22 mouse cellular contexts compared by ENCODE assay signal in genomic region chr2:70922814-70923213, GRCm38 (mm10).
DNase-seq lines count a peak whose midpoint lies in the region; ATAC-seq and TF ChIP-seq lines count a peak whose summit lies in the region.
"Had no signal": no experiment of that assay in that cellular context is flagged by ENCODE, and none has a peak within 500 bp of the region (broad histone marks: within the 10 kb centered on the region; RNA-seq: fewer than 3 reads in every experiment).

No protein-coding gene starts in this region.

- H3K4me1 ChIP-seq in heart, adult 2 months (ENCODE audit: control insufficient read depth, insufficient read depth, low read length) = peaks cover 2% of the 10 kb centered on the region; the same call in 1 of the 2 replicates
- no peaks in the 10 kb centered on the region for H3K4me1 ChIP-seq in liver, adult 2 months (ENCODE audit: control insufficient read depth, insufficient read depth, low read length)
- H3K4me1 ChIP-seq in liver, embryonic 16.5 days (ENCODE audit: control insufficient read depth, low read depth, low read length) = peaks cover 21% of the 10 kb centered on the region
- no peaks in the 10 kb centered on the region for H3K4me1 ChIP-seq in lung, postnatal 0 days (ENCODE audit: insufficient read depth, low read depth, low read length)
- no peaks in the 10 kb centered on the region for H3K4me1 ChIP-seq in forebrain, embryonic 13.5 days
- H3K4me1 ChIP-seq: limb, embryonic 15.5 days had no signal

- peak; percentile 83 for DNase-seq in heart, adult 11 months
- DNase-seq in heart, adult 2 months = no peak
- DNase-seq in liver, adult 2 months (ENCODE audit: extremely low read depth, low read depth, low spot score) = peak; percentile 64
- peak; percentile 44 for DNase-seq in lung, postnatal 0 days (ENCODE audit: low spot score)
- DNase-seq in cerebellum, adult 9-10 months = no peak
- no peak for DNase-seq in frontal cortex, postnatal 14 days (ENCODE audit: low spot score in 2 of 2)
- DNase-seq: adrenal gland, postnatal 36 days; cerebellum, adult 11-12 months; cerebellum, postnatal 25 days; gastrocnemius, postnatal 36 days; heart, postnatal 36 days; kidney, adult 2 months; kidney, postnatal 25 days; right cerebral cortex, postnatal 14 days had no signal

- no peaks in the 10 kb centered on the region for H3K9me3 ChIP-seq in liver, embryonic 16.5 days (replicated peaks; ENCODE audit: control insufficient read depth, low read length)
- no peaks in the 10 kb centered on the region for H3K9me3 ChIP-seq in lung, postnatal 0 days (ENCODE audit: low read length)
- no peaks in the 10 kb centered on the region for H3K9me3 ChIP-seq in forebrain, embryonic 13.5 days (replicated peaks)
- H3K9me3 ChIP-seq: G1E; heart, embryonic 12.5 days; limb, embryonic 15.5 days; midbrain, embryonic 15.5 days; neural tube, embryonic 15.5 days had no signal

- H3K4me3 ChIP-seq in heart, adult 2 months = no peak overlapping the region
- H3K4me3 ChIP-seq in liver, adult 2 months (ENCODE audit: insufficient read depth, low read depth, low read length) = peak overlapping the region; percentile 31; the same call in 1 of the 2 replicates
- H3K4me3 ChIP-seq in liver, embryonic 16.5 days (ENCODE audit: low read depth, low read length) = no peak overlapping the region
- H3K4me3 ChIP-seq in lung, postnatal 0 days (ENCODE audit: low read depth, low read length) = no peak overlapping the region
- H3K4me3 ChIP-seq in forebrain, embryonic 13.5 days = no peak overlapping the region
- H3K4me3 ChIP-seq: heart, embryonic 12.5 days; limb, embryonic 15.5 days; midbrain, embryonic 15.5 days; neural tube, embryonic 15.5 days had no signal

- no peaks in the 10 kb centered on the region for H3K36me3 ChIP-seq in heart, adult 2 months (ENCODE audit: control insufficient read depth, insufficient read depth, low read length)
- no peaks in the 10 kb centered on the region for H3K36me3 ChIP-seq in liver, adult 2 months (ENCODE audit: control insufficient read depth, insufficient read depth, low read length)
- no peaks in the 10 kb centered on the region for H3K36me3 ChIP-seq in liver, embryonic 16.5 days (ENCODE audit: control insufficient read depth, insufficient read depth)
- no peaks in the 10 kb centered on the region for H3K36me3 ChIP-seq in lung, postnatal 0 days (ENCODE audit: insufficient read depth, low read length)
- H3K36me3 ChIP-seq in forebrain, embryonic 13.5 days (ENCODE audit: poor library complexity, severe bottlenecking) = no peaks in the 10 kb centered on the region
- H3K36me3 ChIP-seq: G1E; heart, embryonic 12.5 days; limb, embryonic 15.5 days; midbrain, embryonic 15.5 days; neural tube, embryonic 15.5 days had no signal

- peak overlapping the region; percentile 33; the same call in 1 of the 2 replicates for H3K4me2 ChIP-seq in liver, embryonic 16.5 days (ENCODE audit: low read depth, low read length)
- peak overlapping the region; percentile 43 for H3K4me2 ChIP-seq in lung, postnatal 0 days (replicated peaks; ENCODE audit: low read depth, low read length)
- no peak overlapping the region for H3K4me2 ChIP-seq in forebrain, embryonic 13.5 days
- H3K4me2 ChIP-seq: heart, embryonic 12.5 days; limb, embryonic 15.5 days; midbrain, embryonic 15.5 days; neural tube, embryonic 15.5 days had no signal

- WGBS in heart, adult 2 months = 66% methylated on average over 6 of the region's 6 CpGs
- WGBS in liver, adult 2 months = 28% methylated on average over 6 of the region's 6 CpGs
- 56% methylated on average over 6 of the region's 6 CpGs for WGBS in liver, embryonic 16.5 days (ENCODE audit: insufficient replicate concordance)
- 56% methylated on average over 6 of the region's 6 CpGs for WGBS in lung, postnatal 0 days
- 74% methylated on average over 6 of the region's 6 CpGs for WGBS in forebrain, embryonic 13.5 days

- no peak for TF ChIP-seq EP300 in heart, adult 2 months (IDR thresholded peaks at IDR 0.05; ENCODE audit: insufficient read depth, low read depth, low read length)
- TF ChIP-seq EP300 in lung, postnatal 0 days (IDR thresholded peaks at IDR 0.05) = no peak

- TF ChIP-seq POLR2A in heart, adult 2 months (IDR thresholded peaks at IDR 0.05; ENCODE audit: insufficient read depth, low read depth, low read length) = no peak
- TF ChIP-seq POLR2A in liver, adult 2 months (IDR thresholded peaks at IDR 0.05; ENCODE audit: extremely low read depth, insufficient read depth, low read length) = no peak

- H3K9ac ChIP-seq in heart, adult 2 months (ENCODE audit: low read depth, low read length) = no peak overlapping the region
- H3K9ac ChIP-seq in liver, adult 2 months (ENCODE audit: low read depth, low read length) = no peak overlapping the region
- no peak overlapping the region for H3K9ac ChIP-seq in liver, embryonic 16.5 days (ENCODE audit: low read depth, low read length)
- no peak overlapping the region for H3K9ac ChIP-seq in lung, postnatal 0 days (replicated peaks; ENCODE audit: low read depth)
- no peak overlapping the region for H3K9ac ChIP-seq in forebrain, embryonic 13.5 days
- H3K9ac ChIP-seq: heart, embryonic 12.5 days; limb, embryonic 15.5 days; midbrain, embryonic 15.5 days; neural tube, embryonic 15.5 days had no signal

- no peaks in the 10 kb centered on the region for H3K79me2 ChIP-seq in heart, adult 2 months (replicated peaks; ENCODE audit: control insufficient read depth, insufficient read depth, low read length)
- H3K79me2 ChIP-seq in liver, adult 2 months (ENCODE audit: control insufficient read depth, insufficient read depth, low read length) = no peaks in the 10 kb centered on the region

- peak; percentile 73 for ATAC-seq in liver, embryonic 16.5 days (ENCODE audit: low read depth)
- ATAC-seq in lung, postnatal 0 days = peak; percentile 52; the same call in 1 of the 2 replicates
- no peak for ATAC-seq in forebrain, embryonic 13.5 days
- ATAC-seq: hindbrain, postnatal 0 days; midbrain, embryonic 15.5 days had no signal

- no peaks in the 10 kb centered on the region for H3K27me3 ChIP-seq in heart, adult 2 months (ENCODE audit: control insufficient read depth, insufficient read depth, low read length)
- no peaks in the 10 kb centered on the region for H3K27me3 ChIP-seq in liver, adult 2 months (ENCODE audit: control insufficient read depth, insufficient read depth, low read length)
- no peaks in the 10 kb centered on the region for H3K27me3 ChIP-seq in liver, embryonic 16.5 days (ENCODE audit: control insufficient read depth, insufficient read depth, low read depth, low read length)
- H3K27me3 ChIP-seq in lung, postnatal 0 days (replicated peaks; ENCODE audit: insufficient read depth, low read length) = no peaks in the 10 kb centered on the region
- no peaks in the 10 kb centered on the region for H3K27me3 ChIP-seq in forebrain, embryonic 13.5 days
- H3K27me3 ChIP-seq: heart, embryonic 12.5 days; limb, embryonic 15.5 days; midbrain, embryonic 15.5 days; neural tube, embryonic 15.5 days had no signal

- intact Hi-C loops in heart, adult 2 months (cut with DNase I) = no loop called here

- H3K27ac ChIP-seq in heart, adult 2 months = no peak overlapping the region
- no peak overlapping the region for H3K27ac ChIP-seq in liver, adult 2 months (replicated peaks; ENCODE audit: insufficient read depth, low read depth, low read length)
- H3K27ac ChIP-seq in liver, embryonic 16.5 days (ENCODE audit: low read length) = no peak overlapping the region
- H3K27ac ChIP-seq in lung, postnatal 0 days (ENCODE audit: low read length) = no peak overlapping the region
- no peak overlapping the region for H3K27ac ChIP-seq in forebrain, embryonic 13.5 days
- H3K27ac ChIP-seq: hindbrain, postnatal 0 days; limb, embryonic 15.5 days; midbrain, embryonic 15.5 days; neural tube, embryonic 15.5 days had no signal

- no peak for TF ChIP-seq CTCF in heart, adult 2 months (IDR thresholded peaks at IDR 0.05)
- TF ChIP-seq CTCF in liver, adult 2 months (IDR thresholded peaks at IDR 0.05; ENCODE audit: low read depth, low read length) = no peak
- TF ChIP-seq CTCF in lung, postnatal 0 days (IDR thresholded peaks at IDR 0.05) = no peak

Comparison
In these comparisons a context has a peak if more than half of its experiments do, and no peak if none do; other contexts are left out.
1. DNase-seq: peak in heart, adult 11 months (single experiment), liver, adult 2 months (single experiment) and lung, postnatal 0 days (single experiment); none in heart, adult 2 months (0 of 2), cerebellum, adult 9-10 months (single experiment) and frontal cortex, postnatal 14 days (0 of 2).